8 mouse cellular contexts compared by ENCODE assay signal in the genomic region with DNA sequence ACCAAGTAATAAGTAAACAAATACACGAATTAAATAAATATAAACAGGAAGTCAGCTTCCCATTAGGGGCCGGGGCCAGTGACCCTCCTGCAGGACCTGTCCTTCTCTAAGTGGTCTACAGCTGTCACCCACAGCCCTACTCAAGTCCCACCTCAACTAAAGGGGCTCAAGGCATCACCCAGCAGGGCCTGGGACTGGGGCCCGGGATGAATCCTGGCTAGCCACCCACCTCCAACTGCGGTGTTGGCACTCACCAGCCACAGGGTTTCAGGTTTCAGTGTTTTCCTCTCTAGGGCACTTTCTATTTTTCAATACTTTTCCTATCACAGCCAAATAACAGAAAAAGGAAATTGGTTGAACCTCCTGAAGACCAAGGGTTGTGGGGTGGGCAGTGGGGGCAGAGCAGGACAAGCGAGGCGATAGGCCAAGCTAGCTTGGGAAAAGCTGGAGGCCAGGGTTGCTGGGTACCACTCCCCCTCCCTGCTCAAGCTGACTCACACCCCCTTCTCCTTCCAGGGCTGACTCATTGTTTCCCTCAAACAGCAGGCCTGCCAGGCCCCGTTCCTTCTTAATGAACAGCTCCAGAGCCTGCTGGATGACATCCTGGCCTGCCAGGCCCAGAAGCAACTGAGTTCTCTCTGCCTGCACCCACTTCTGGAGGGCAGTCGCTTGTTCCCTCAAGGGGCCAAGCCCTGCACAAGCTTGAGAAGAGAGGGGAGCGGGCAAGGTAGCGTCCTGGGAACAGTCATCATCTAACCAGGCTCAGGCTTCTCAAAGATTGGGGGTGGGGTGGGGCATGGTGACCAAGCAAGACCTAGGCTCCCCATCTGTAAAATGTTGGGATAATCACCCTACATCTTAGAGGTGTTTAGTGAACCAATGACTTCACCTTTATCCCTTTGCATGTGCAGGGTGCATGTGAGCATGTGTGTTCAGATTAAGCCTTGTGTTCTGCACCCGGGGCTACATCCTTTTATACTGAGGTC. TPM values are rescaled to one million over a fixed set of nuclear protein-coding genes. Genes with fewer than 3 reads are reported as not detected.
DNase-seq lines count a peak whose midpoint lies in the region; ATAC-seq and TF ChIP-seq lines count a peak whose summit lies in the region.

No protein-coding gene starts in this region.

- peak; percentile 93 for DNase-seq in MEL (ENCODE audit: low read depth, low spot score)
- DNase-seq in c-Kit-negative CD71-positive TER-119-positive erythroid progenitor cells, embryonic 14.5 days (ENCODE audit: low read depth, low spot score) = peak; percentile 48
- DNase-seq in urinary bladder, postnatal 14 days (ENCODE audit: low spot score) = peak; percentile 91

- peak in 1 of 2 experiments; percentile 48; a peak in 1 of 4 replicates for TF ChIP-seq POLR2A in MEL (IDR thresholded peaks at IDR 0.05; ENCODE audit: control insufficient read depth in 1 of 2, insufficient read depth in 1 of 2, low read depth in 1 of 2, low read length in 2 of 2, poor library complexity in 1 of 2)

- no peaks in the 10 kb centered on the region for H3K9me3 ChIP-seq in MEL (replicated peaks; ENCODE audit: insufficient read depth, low read length)
- no peaks in the 10 kb centered on the region for H3K9me3 ChIP-seq in forebrain, embryonic 12.5 days
- no peaks in the 10 kb centered on the region for H3K9me3 ChIP-seq in heart, embryonic 14.5 days (ENCODE audit: control insufficient read depth, low read length)
- no peaks in the 10 kb centered on the region for H3K9me3 ChIP-seq in kidney, embryonic 15.5 days (replicated peaks)
- H3K9me3 ChIP-seq in limb, embryonic 13.5 days = no peaks in the 10 kb centered on the region
- H3K9me3 ChIP-seq in midbrain, embryonic 15.5 days = no peaks in the 10 kb centered on the region

- TF ChIP-seq RAD21 in MEL (IDR thresholded peaks at IDR 0.05; ENCODE audit: low read depth, low read length) = no peak

- TF ChIP-seq CTCF in MEL (IDR thresholded peaks at IDR 0.05 in 2 of 3, conservative IDR thresholded peaks at IDR 0.05 in 1 of 3; ENCODE audit: control insufficient read depth in 1 of 3, insufficient read depth in 1 of 3, low read depth in 2 of 3, low read length in 3 of 3, poor library complexity in 1 of 3, severe bottlenecking in 1 of 3) = no peak

- H3K4me3 ChIP-seq in MEL (ENCODE audit: control insufficient read depth in 1 of 2, insufficient read depth in 1 of 2, low read depth in 2 of 2, low read length in 2 of 2) = peak overlapping the region; percentile 2 to 10; a peak in 2 of 4 replicates
- no peak overlapping the region for H3K4me3 ChIP-seq in forebrain, embryonic 12.5 days (replicated peaks)
- no peak overlapping the region for H3K4me3 ChIP-seq in heart, embryonic 14.5 days (ENCODE audit: control insufficient read depth in 1 of 2, insufficient read depth in 1 of 2, low read depth in 1 of 2, low read length in 2 of 2)
- H3K4me3 ChIP-seq in kidney, embryonic 15.5 days (replicated peaks) = no peak overlapping the region
- no peak overlapping the region for H3K4me3 ChIP-seq in limb, embryonic 13.5 days
- H3K4me3 ChIP-seq in midbrain, embryonic 15.5 days = no peak overlapping the region

- 23% methylated on average over 11 of the region's 11 CpGs for WGBS in forebrain, embryonic 12.5 days
- 26% methylated on average over 11 of the region's 11 CpGs for WGBS in heart, embryonic 14.5 days
- WGBS in kidney, embryonic 15.5 days = 41% methylated on average over 11 of the region's 11 CpGs
- WGBS in limb, embryonic 13.5 days = 27% methylated on average over 11 of the region's 11 CpGs
- 33% methylated on average over 11 of the region's 11 CpGs for WGBS in midbrain, embryonic 15.5 days

- peaks cover 31 to 81% of the 10 kb centered on the region in 2 experiments for H3K4me1 ChIP-seq in MEL (ENCODE audit: control insufficient read depth in 1 of 2, insufficient read depth in 2 of 2, low read length in 2 of 2)
- H3K4me1 ChIP-seq in forebrain, embryonic 12.5 days = peaks cover 41% of the 10 kb centered on the region
- peaks cover 36 to 43% of the 10 kb centered on the region in 2 experiments for H3K4me1 ChIP-seq in heart, embryonic 14.5 days (ENCODE audit: control insufficient read depth in 2 of 2, insufficient read depth in 2 of 2, low read length in 2 of 2)
- H3K4me1 ChIP-seq in kidney, embryonic 15.5 days = peaks cover 69% of the 10 kb centered on the region
- H3K4me1 ChIP-seq in limb, embryonic 13.5 days = peaks cover 67% of the 10 kb centered on the region
- H3K4me1 ChIP-seq in midbrain, embryonic 15.5 days = peaks cover 18% of the 10 kb centered on the region

- no peak overlapping the region for H3K4me2 ChIP-seq in forebrain, embryonic 12.5 days
- no peak overlapping the region for H3K4me2 ChIP-seq in heart, embryonic 14.5 days (ENCODE audit: low read length)
- H3K4me2 ChIP-seq in kidney, embryonic 15.5 days = no peak overlapping the region
- no peak overlapping the region for H3K4me2 ChIP-seq in limb, embryonic 13.5 days (replicated peaks)
- no peak overlapping the region for H3K4me2 ChIP-seq in midbrain, embryonic 15.5 days

- peaks cover 0 to 67% of the 10 kb centered on the region in 2 experiments; a peak in 2 of 4 replicates for H3K36me3 ChIP-seq in MEL (ENCODE audit: control insufficient read depth in 1 of 2, insufficient read depth in 2 of 2, low read length in 2 of 2)
- H3K36me3 ChIP-seq in forebrain, embryonic 12.5 days (replicated peaks) = no peaks in the 10 kb centered on the region
- H3K36me3 ChIP-seq in heart, embryonic 14.5 days (ENCODE audit: control insufficient read depth, insufficient read depth, low read length) = no peaks in the 10 kb centered on the region
- H3K36me3 ChIP-seq in kidney, embryonic 15.5 days = no peaks in the 10 kb centered on the region
- H3K36me3 ChIP-seq in limb, embryonic 13.5 days = no peaks in the 10 kb centered on the region
- H3K36me3 ChIP-seq in midbrain, embryonic 15.5 days (replicated peaks) = no peaks in the 10 kb centered on the region

- peaks cover 13% of the 10 kb centered on the region for H3K79me2 ChIP-seq in MEL (ENCODE audit: control insufficient read depth, insufficient read depth, low read length, poor library complexity)

- no peaks in the 10 kb centered on the region for H3K27me3 ChIP-seq in MEL (ENCODE audit: control insufficient read depth in 1 of 2, insufficient read depth in 2 of 2, low read length in 2 of 2)
- no peaks in the 10 kb centered on the region for H3K27me3 ChIP-seq in forebrain, embryonic 12.5 days
- no peaks in the 10 kb centered on the region for H3K27me3 ChIP-seq in heart, embryonic 14.5 days (ENCODE audit: control insufficient read depth, insufficient read depth, low read length)
- H3K27me3 ChIP-seq in kidney, embryonic 15.5 days = no peaks in the 10 kb centered on the region
- 0 out of 2 replicates have a peak, but pooled peaks cover 3% of the 10 kb centered on the region for H3K27me3 ChIP-seq in limb, embryonic 13.5 days
- no peaks in the 10 kb centered on the region for H3K27me3 ChIP-seq in midbrain, embryonic 15.5 days (replicated peaks)

- H3K9ac ChIP-seq in MEL (ENCODE audit: control insufficient read depth, low read depth, low read length, poor library complexity, severe bottlenecking) = peak overlapping the region; percentile 55
- no peak overlapping the region for H3K9ac ChIP-seq in forebrain, embryonic 12.5 days
- peak overlapping the region; percentile 55; the same call in 1 of the 2 replicates for H3K9ac ChIP-seq in heart, embryonic 14.5 days (ENCODE audit: low read length)
- peak overlapping the region; percentile 12; the same call in 1 of the 2 replicates for H3K9ac ChIP-seq in kidney, embryonic 15.5 days
- peak overlapping the region; percentile 45 for H3K9ac ChIP-seq in limb, embryonic 13.5 days
- H3K9ac ChIP-seq in midbrain, embryonic 15.5 days = no peak overlapping the region

- peak; percentile 71 for ATAC-seq in forebrain, embryonic 12.5 days (ENCODE audit: low FRiP score)
- peak; percentile 74 for ATAC-seq in heart, embryonic 14.5 days (ENCODE audit: insufficient number of reproducible peaks, insufficient read depth, low FRiP score, low read depth)
- peak; percentile 63 for ATAC-seq in kidney, embryonic 15.5 days (replicated peaks; ENCODE audit: low FRiP score)
- ATAC-seq in limb, embryonic 13.5 days (ENCODE audit: low FRiP score, low read depth) = peak; percentile 86
- ATAC-seq in midbrain, embryonic 15.5 days (replicated peaks) = peak; percentile 61; the same call in 1 of the 2 replicates

- TF ChIP-seq EP300 in MEL (IDR thresholded peaks at IDR 0.05; ENCODE audit: low read depth in 1 of 2, low read length in 2 of 2) = peak; percentile 64 to 71

- peak overlapping the region; percentile 99 for H3K27ac ChIP-seq in MEL (ENCODE audit: control insufficient read depth, low read depth, low read length)
- H3K27ac ChIP-seq in forebrain, embryonic 12.5 days = peak overlapping the region; percentile 65
- peak overlapping the region; percentile 73 to 76 for H3K27ac ChIP-seq in heart, embryonic 14.5 days (replicated peaks in 1 of 2; ENCODE audit: control insufficient read depth in 1 of 2, insufficient read depth in 1 of 2, low read depth in 2 of 2, low read length in 2 of 2)
- peak overlapping the region; percentile 76 for H3K27ac ChIP-seq in kidney, embryonic 15.5 days
- peak overlapping the region; percentile 80 for H3K27ac ChIP-seq in limb, embryonic 13.5 days
- H3K27ac ChIP-seq in midbrain, embryonic 15.5 days = no peak overlapping the region

TF ChIP-seq in MEL, 35 proteins besides CTCF, POLR2A, EP300 and RAD21 (continues in another document):
- no peak for TF ChIP-seq ZMIZ1 (IDR thresholded peaks at IDR 0.05; ENCODE audit: low read depth, low read length)
- TF ChIP-seq BHLHE40 (IDR thresholded peaks at IDR 0.05; ENCODE audit: borderline replicate concordance, low read depth, low read length) = peak; percentile 15; the same call in 1 of the 2 replicates
- TF ChIP-seq MAFK (IDR thresholded peaks at IDR 0.05; ENCODE audit: borderline replicate concordance, low read depth, low read length) = peak; percentile 36; the same call in 1 of the 2 replicates
- peak; percentile 26; the same call in 1 of the 2 replicates for TF ChIP-seq NELFE (IDR thresholded peaks at IDR 0.05; ENCODE audit: low read depth, low read length)
- no peak; the same call in 1 of the 2 replicates for TF ChIP-seq CHD2 (IDR thresholded peaks at IDR 0.05; ENCODE audit: low read length)
- TF ChIP-seq RCOR1 (IDR thresholded peaks at IDR 0.05; ENCODE audit: low read depth, low read length) = peak; percentile 52; the same call in 1 of the 2 replicates
- TF ChIP-seq MAX (IDR thresholded peaks at IDR 0.05; ENCODE audit: low read length) = peak; percentile 55; the same call in 1 of the 2 replicates

RNA-seq across cellular contexts. Expression of a gene that starts 39.0 kb away (rescaled TPM):
- total RNA-seq in MEL (2012; rRNA removed) = 93.6 and 98.4 TPM in 2 replicates
- 100 to 1,000 TPM in 1 of 2 experiments, 10 to 100 TPM in 1; 68.5 to 174 TPM for polyA plus RNA-seq in MEL (2012; ENCODE audit: insufficient read depth in 1 of 2, insufficient read length in 2 of 2, low read depth in 1 of 2, low replicate concordance in 2 of 2, missing spikeins in 1 of 2)
- 9.7 and 10.6 TPM in 2 replicates for polyA plus RNA-seq in forebrain, embryonic 12.5 days (2016; fragmentation: Nextera tagmentation; extraction: Ambion mirVana)
- polyA plus RNA-seq in heart, embryonic 14.5 days (2014; fragmentation: Nextera tagmentation; extraction: Ambion mirVana) = 8.5 and 9.6 TPM in 2 replicates
- 13.7 and 14.7 TPM in 2 replicates for polyA plus RNA-seq in kidney, embryonic 15.5 days (2015; fragmentation: Nextera tagmentation; extraction: Ambion mirVana)
- 18.7 and 19.7 TPM in 2 replicates for polyA plus RNA-seq in limb, embryonic 13.5 days (2015; fragmentation: Nextera tagmentation; extraction: Ambion mirVana)
- 4.0 and 4.4 TPM in 2 replicates for polyA plus RNA-seq in midbrain, embryonic 15.5 days (2015; fragmentation: Nextera tagmentation; extraction: Ambion mirVana)

Comparison
In these comparisons a context has a peak if more than half of its experiments do, and no peak if none do; other contexts are left out.
1. H3K4me3 ChIP-seq: peak in MEL (2 of 2); none in forebrain, embryonic 12.5 days (single experiment), heart, embryonic 14.5 days (0 of 2), kidney, embryonic 15.5 days (single experiment), limb, embryonic 13.5 days (single experiment) and midbrain, embryonic 15.5 days (single experiment).
2. H3K9ac ChIP-seq: peak in MEL (single experiment), heart, embryonic 14.5 days (single experiment), kidney, embryonic 15.5 days (single experiment) and limb, embryonic 13.5 days (single experiment); none in forebrain, embryonic 12.5 days (single experiment) and midbrain, embryonic 15.5 days (single experiment).
3. Peak in every context shown above with its lines, with median percentiles within 50 percentile points of each other: DNase-seq and ATAC-seq.